Mouse (Mus musculus) ovary, postnatal 10 days (tissue): ENCODE measurements around the gene Aarsd1.
"Not testable (repeated sequence)": the region's sequence is repeated elsewhere in the genome, so short reads cannot be mapped to it uniquely, and the experiment has no call there.

Experiments
- DNase-seq: peaks from one replicate; pipeline ENCODE4 v3.0.0; 2022; ENCODE audit warnings: low spot score

The Aarsd1 gene

GRCm38 (mm10) chr11:101417101-101417855 is at the start of gene Aarsd1:
Gene Aarsd1 (minus strand): TSS chr11:101417615.
- peak; percentile 85 for DNase-seq

- DNase-seq: not testable (repeated sequence)
These were observed 49.1 kb upstream of the Aarsd1 start for GRCm38 (mm10) chr11:101466552-101466950.

DNA sequence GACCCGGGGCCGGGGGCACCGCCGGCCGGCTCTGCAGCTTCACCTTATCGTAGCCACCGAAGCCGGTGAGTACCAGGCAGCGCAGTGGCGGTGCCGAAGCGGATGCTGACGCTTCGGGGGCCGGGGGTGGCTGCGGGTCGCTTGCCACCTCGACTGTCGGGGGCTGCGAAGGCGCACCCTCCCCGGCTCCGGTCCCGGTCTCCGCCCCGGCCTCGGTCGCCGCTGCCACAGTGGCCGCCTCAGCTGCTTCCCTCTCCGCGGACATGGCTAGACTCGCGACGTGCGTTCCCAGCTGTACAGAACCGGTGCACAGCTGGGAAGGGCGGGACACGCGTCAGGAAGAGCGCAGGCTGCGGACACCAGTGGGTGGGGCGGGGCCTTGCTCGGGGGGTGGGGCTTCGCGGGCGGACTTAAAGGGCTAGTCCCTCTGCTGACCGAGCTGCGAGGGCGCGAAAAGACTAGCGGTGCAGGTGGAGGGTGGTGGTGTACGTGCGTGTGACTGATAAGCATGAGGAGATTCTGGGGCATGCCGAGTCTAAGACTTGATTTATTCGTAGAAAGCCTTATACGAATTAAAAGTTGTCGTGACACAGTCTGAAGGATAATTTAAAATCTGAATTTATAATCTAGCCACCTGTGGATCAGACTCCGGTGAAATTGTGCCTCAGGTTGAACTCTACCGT is 48.6 kb upstream of the Aarsd1 start, which contains the start of gene Vat1:
Gene Vat1, minus strand, starts transcription at position 362 of the 683 bp plus-strand sequence.
- DNase-seq: peak; percentile 33

DNA sequence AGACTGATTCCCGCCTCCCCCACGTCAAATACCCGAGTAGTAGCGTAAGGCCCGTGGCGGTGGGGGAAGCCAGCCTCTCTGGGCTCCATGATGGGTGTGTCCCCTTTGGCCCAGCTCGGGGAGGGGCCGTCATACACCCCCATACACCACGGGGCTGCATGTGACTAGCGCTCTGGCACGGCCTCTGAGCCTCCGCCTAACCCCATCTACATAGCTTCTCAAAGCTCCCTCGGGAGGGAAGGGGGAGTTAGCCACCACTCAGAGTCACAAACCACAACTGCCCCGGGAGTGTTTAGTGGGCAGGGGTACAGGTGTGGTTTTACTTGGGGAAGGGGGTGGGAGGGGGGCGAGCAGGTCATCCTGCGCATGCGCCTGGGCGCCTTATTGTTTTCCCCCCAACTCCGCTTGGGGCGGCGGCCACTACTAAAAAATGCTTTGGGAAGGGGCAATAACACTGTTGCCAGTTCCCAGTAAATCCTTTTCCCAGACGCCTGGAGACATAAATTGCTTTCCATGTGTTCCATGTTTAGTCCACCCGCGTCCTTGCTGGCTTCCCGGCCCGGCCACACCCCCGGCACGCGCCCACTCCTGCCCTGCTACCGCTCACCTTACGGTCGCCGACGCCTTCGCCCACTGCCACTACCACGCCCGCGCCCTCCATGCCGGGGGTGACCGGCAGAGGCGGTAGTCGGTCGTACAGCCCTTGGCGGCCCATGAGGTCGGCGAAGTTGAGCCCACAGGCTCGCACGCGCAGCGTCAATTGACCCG is 47.9 kb upstream of the Aarsd1 start:
- peak; percentile 42 for DNase-seq

- no peak for DNase-seq
These were observed 47.0 kb upstream of the Aarsd1 start, which contains the start of gene Rnd2 for GRCm38 (mm10) chr11:101464211-101465100. Gene Rnd2 (plus strand): TSS chr11:101464999.

DNA sequence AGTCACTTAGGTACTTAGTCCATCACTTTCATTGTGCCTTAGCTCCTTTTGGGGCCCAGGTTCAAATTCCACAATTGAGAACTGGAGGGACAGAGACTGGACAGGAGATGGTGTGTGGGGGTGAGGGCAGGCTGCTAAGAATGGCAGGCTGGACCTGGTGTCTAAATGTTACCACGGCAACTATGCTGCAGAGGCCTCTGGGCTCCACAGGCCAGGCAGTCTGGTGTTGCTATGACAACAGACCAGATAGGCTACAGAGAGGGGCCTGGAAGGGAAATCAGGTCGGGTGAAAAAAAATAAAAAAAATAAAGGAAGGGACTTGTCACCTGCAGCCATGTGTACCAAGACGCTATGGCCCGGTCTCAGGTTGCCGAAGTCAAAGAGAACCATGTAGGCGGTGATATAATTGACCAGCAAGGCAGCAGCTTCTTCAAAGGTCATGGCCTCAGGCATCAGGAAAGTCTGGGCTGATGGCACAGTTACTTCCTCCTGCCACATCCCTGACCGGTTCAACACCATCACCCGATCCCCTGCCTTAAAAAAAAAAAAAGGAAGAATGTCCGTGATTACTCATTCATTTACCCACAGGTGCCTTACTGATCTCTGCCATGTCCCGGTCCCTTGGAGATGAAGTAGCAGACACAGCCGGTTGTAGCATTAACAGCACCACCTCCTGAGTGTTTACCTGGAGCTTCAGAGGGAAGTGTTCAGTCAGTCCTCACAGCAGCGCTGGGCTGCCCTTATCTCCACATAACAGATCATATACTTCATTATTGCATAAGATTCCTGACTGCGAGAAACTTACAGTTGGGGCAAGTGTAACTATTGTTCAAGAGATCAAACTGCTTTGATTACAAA is 45.4 kb upstream of the Aarsd1 start:
- no peak for DNase-seq

GRCm38 (mm10) chr11:101462141-101462540 is 44.7 kb upstream of the Aarsd1 start:
- no peak for DNase-seq

GRCm38 (mm10) chr11:101460321-101460720 is 42.9 kb upstream of the Aarsd1 start:
- no peak for DNase-seq

GRCm38 (mm10) chr11:101459716-101460115 is 42.3 kb upstream of the Aarsd1 start:
- DNase-seq: no peak

DNA sequence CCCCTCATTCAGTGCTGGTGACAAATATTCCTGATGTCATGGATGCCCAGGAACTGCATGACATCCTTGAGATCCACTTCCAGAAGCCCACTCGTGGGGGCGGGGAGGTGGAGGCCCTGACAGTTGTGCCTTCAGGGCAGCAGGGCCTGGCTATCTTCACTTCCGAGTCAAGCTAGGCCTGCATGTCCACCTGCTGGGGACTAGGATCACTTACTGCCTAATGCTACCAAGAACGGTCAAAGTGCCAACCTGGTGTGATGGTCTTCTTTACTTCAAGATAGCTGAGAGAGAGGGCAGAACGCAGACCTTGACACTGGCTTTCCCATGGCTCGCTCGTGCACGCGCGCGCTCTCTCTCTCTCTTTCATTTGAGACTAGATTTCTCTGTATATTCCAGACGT is 40.8 kb upstream of the Aarsd1 start:
- DNase-seq: no peak

- no peak for DNase-seq
These were observed 40.2 kb upstream of the Aarsd1 start for GRCm38 (mm10) chr11:101457631-101458030.

DNA sequence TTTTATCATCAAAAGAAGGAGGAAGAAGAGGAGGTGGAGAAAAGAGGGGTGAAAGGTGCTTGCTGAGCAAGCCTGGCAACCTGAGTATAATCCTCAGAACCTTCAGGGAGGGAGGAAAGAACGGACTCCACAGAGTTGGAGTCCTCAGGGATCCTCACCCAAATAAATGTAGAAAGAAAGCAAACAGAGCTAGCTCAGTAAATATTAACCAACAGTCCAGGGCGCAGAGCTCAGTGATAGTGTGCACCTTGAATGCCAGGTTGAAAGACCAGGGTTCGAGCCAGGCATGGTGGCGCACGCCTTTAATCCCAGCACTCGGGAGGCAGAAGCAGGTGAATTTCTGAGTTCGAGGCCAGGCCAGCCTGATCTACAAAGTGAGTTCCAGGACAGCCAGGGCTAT is 38.2 kb upstream of the Aarsd1 start:
- DNase-seq: no peak

- DNase-seq: no peak
These were observed 37.3 kb upstream of the Aarsd1 start for GRCm38 (mm10) chr11:101454702-101455101.

GRCm38 (mm10) chr11:101452093-101452774 is 34.8 kb upstream of the Aarsd1 start:
- DNase-seq: no peak

- DNase-seq: no peak
These were observed 34.1 kb upstream of the Aarsd1 start for GRCm38 (mm10) chr11:101451536-101451935.

DNA sequence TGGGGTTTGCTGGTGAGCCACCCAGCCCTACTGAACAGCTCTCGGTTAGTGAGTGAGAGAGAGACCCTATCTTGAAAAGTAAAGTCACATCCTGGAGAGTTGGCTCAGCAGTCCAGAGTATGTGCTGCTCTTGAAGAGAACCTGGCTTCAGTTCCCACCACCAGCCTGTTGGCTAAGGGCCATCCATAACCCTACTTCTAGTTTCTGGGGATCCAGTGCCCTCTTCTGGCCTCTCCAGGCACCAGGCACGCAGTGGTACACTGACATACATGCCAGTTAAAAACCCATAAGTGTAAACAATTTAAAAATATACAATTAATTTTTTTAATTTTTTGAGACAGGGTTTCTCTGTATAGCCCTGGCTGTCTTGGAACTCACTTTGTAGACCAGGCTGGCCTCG is 33.0 kb upstream of the Aarsd1 start:
- DNase-seq: no peak

- not testable (repeated sequence) for DNase-seq
These were observed 32.2 kb upstream of the Aarsd1 start for GRCm38 (mm10) chr11:101449596-101449995.

DNA sequence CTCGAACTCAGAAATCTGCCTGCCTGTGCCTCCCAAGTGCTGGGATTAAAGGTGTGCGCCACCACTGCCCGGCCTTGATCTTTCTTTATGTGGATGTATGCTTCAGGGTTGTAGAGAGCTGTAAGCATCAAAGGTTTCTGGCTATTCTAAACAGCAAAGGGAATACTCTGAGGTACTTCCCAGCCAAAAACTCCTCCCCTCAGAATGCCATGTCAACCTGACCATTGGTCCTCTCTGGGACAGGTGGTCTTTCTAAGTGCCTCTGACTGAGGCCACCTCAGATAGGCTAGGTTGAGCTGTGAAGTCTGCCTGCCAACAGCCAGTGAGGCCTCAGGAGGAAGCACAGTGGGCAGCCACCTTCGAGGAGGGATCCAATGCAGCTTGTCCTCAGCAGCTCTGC is 31.5 kb upstream of the Aarsd1 start:
- no peak for DNase-seq

DNA sequence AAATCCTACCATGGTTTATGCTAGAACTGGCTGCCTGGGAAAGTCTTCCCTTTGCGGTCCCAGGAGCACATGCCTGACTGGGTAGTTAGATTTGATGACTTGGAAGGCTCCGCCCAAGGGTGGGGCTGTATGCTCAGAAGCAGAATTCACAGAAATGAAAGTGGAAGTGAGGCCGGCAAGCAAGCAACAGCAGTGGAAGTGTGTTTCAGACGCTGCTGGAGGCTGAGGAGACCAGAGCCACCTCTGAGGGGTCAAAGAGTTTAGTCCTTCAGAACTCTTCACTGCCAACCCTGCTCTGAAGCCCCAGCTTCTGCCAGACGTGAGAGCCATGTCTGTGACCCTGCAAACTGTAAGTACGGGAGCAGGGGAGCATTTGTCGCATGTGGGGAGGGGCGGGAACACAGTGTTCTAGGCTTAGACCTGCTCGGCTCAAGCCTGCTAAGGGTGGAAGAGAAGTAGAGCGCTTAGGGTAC is 30.9 kb upstream of the Aarsd1 start, which contains the start of gene Ifi35:
Gene Ifi35, plus strand, starts transcription at position 134 of the 473 bp plus-strand sequence.
- DNase-seq: no peak

- no peak for DNase-seq
These were observed 30.4 kb upstream of the Aarsd1 start for GRCm38 (mm10) chr11:101447786-101448185.
